19 mouse cellular contexts compared by ENCODE assay signal in the genomic region with DNA sequence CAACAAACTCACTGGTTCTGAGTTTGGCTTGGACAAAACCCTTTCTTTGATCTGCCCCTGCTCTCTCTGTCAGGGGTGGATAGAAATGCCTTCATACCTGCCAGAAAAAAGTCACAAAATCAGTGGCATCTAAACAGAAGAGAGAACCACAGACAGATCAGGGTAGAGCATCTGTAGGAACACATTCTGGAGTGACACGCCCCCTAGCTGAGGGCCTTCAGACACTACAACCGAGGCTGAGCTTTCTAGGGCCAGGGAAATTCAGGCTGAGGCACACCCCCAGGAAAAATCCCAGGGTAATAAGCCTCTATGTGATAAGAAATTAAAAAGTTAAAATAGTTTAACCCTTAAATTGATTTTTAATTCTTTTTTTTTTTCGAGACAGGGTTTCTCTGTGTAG. TPM values are rescaled to one million over a fixed set of nuclear protein-coding genes. Genes with fewer than 3 reads are reported as not detected.
DNase-seq lines count a peak whose midpoint lies in the region; ATAC-seq and TF ChIP-seq lines count a peak whose summit lies in the region.
"Had no signal": no experiment of that assay in that cellular context is flagged by ENCODE, and none has a peak within 500 bp of the region (broad histone marks: within the 10 kb centered on the region; RNA-seq: fewer than 3 reads in every experiment).

No protein-coding gene starts in this region.

- TF ChIP-seq CTCF in heart, postnatal 0 days (IDR thresholded peaks at IDR 0.05; ENCODE audit: low read depth) = peak; percentile 18; the same call in 1 of the 2 replicates
- TF ChIP-seq CTCF in liver, adult 2 months (IDR thresholded peaks at IDR 0.05; ENCODE audit: low read depth, low read length) = peak; percentile 23; the same call in 1 of the 2 replicates
- peak; percentile 61 for TF ChIP-seq CTCF in ES-Bruce4 (IDR thresholded peaks at IDR 0.05; ENCODE audit: low read depth, low read length)

- TF ChIP-seq EP300 in heart, postnatal 0 days (IDR thresholded peaks at IDR 0.05; ENCODE audit: low read depth) = no peak
- TF ChIP-seq EP300 in ES-Bruce4 (IDR thresholded peaks at IDR 0.05; ENCODE audit: insufficient read depth, low read depth, low read length) = no peak

- no peak overlapping the region for H3K4me3 ChIP-seq in heart, postnatal 0 days (ENCODE audit: low read depth, low read length)
- H3K4me3 ChIP-seq in liver, adult 2 months (ENCODE audit: insufficient read depth, low read depth, low read length) = no peak overlapping the region
- no peak overlapping the region for H3K4me3 ChIP-seq in ES-Bruce4 (ENCODE audit: low read depth, low read length)
- H3K4me3 ChIP-seq: forebrain, embryonic 10.5 days; heart, embryonic 15.5 days; lung, embryonic 15.5 days; midbrain, embryonic 12.5 days; neural tube, embryonic 13.5 days had no signal

- H3K4me2 ChIP-seq in heart, postnatal 0 days (ENCODE audit: low read depth, low read length) = no peak overlapping the region
- H3K4me2 ChIP-seq: heart, embryonic 15.5 days; lung, embryonic 15.5 days; midbrain, embryonic 12.5 days; neural tube, embryonic 13.5 days had no signal

- no peaks in the 10 kb centered on the region for H3K36me3 ChIP-seq in heart, postnatal 0 days (replicated peaks; ENCODE audit: control insufficient read depth, insufficient read depth, low read length)
- H3K36me3 ChIP-seq in liver, adult 2 months (ENCODE audit: control insufficient read depth, insufficient read depth, low read length) = no peaks in the 10 kb centered on the region
- H3K36me3 ChIP-seq in ES-Bruce4 (ENCODE audit: control insufficient read depth, insufficient read depth, low read length, poor library complexity, severe bottlenecking) = no peaks in the 10 kb centered on the region
- H3K36me3 ChIP-seq: forebrain, embryonic 10.5 days; heart, embryonic 15.5 days; lung, embryonic 15.5 days; midbrain, embryonic 12.5 days; neural tube, embryonic 13.5 days had no signal

- H3K27me3 ChIP-seq in heart, postnatal 0 days (ENCODE audit: control insufficient read depth, insufficient read depth, low read length) = no peaks in the 10 kb centered on the region
- H3K27me3 ChIP-seq in liver, adult 2 months (ENCODE audit: control insufficient read depth, insufficient read depth, low read length) = no peaks in the 10 kb centered on the region
- H3K27me3 ChIP-seq in ES-Bruce4 (ENCODE audit: control insufficient read depth, insufficient read depth, low read length, poor library complexity, severe bottlenecking) = no peaks in the 10 kb centered on the region
- H3K27me3 ChIP-seq: heart, embryonic 15.5 days; lung, embryonic 15.5 days; midbrain, embryonic 12.5 days; neural tube, embryonic 13.5 days had no signal

- no peak for DNase-seq in heart, postnatal 0 days (ENCODE audit: low spot score)
- DNase-seq in heart, postnatal 14 days = no peak
- DNase-seq in liver, adult 2 months (ENCODE audit: extremely low read depth, low read depth, low spot score) = no peak
- DNase-seq in liver = no peak
- peak; percentile 50 for DNase-seq in R1 (ENCODE audit: low read depth, low spot score)
- no peak for DNase-seq in frontal cortex, postnatal 10 days (ENCODE audit: low spot score in 2 of 2)
- DNase-seq: cerebellum, adult 9-10 months; gastrocnemius, postnatal 14 days; right cerebral cortex, adult 18-20 months; thymus, postnatal 25 days had no signal

- no peak for ATAC-seq in heart, postnatal 0 days (ENCODE audit: insufficient read depth, low read depth)

- no peaks in the 10 kb centered on the region for H3K79me2 ChIP-seq in liver, adult 2 months (ENCODE audit: control insufficient read depth, insufficient read depth, low read length)

- H3K4me1 ChIP-seq in heart, postnatal 0 days (ENCODE audit: control insufficient read depth, insufficient read depth) = no peaks in the 10 kb centered on the region
- no peaks in the 10 kb centered on the region for H3K4me1 ChIP-seq in liver, adult 2 months (ENCODE audit: control insufficient read depth, insufficient read depth, low read length)
- H3K4me1 ChIP-seq in ES-Bruce4 (ENCODE audit: control insufficient read depth, insufficient read depth, low read length) = peaks cover 20% of the 10 kb centered on the region

- WGBS in heart, postnatal 0 days = 48% methylated on average over 3 of the region's 3 CpGs
- 65% methylated on average over 3 of the region's 3 CpGs for WGBS in liver, adult 2 months

- intact Hi-C loops in heart, postnatal 14 days (cut with DNase I) = no loop called here

- no peak for TF ChIP-seq POLR2A in liver, adult 2 months (IDR thresholded peaks at IDR 0.05; ENCODE audit: extremely low read depth, insufficient read depth, low read length)
- no peak for TF ChIP-seq POLR2A in ES-Bruce4 (IDR thresholded peaks at IDR 0.05; ENCODE audit: insufficient read depth, low read length)

- no peak overlapping the region for H3K9ac ChIP-seq in heart, postnatal 0 days (replicated peaks; ENCODE audit: low read depth, low read length)
- no peak overlapping the region for H3K9ac ChIP-seq in liver, adult 2 months (ENCODE audit: low read depth, low read length)
- no peak overlapping the region for H3K9ac ChIP-seq in ES-Bruce4 (ENCODE audit: low read depth, poor library complexity, severe bottlenecking)
- H3K9ac ChIP-seq: heart, embryonic 15.5 days; lung, embryonic 15.5 days; midbrain, embryonic 12.5 days had no signal

- H3K9me3 ChIP-seq in heart, postnatal 0 days (replicated peaks; ENCODE audit: control insufficient read depth, low read length) = no peaks in the 10 kb centered on the region
- no peaks in the 10 kb centered on the region for H3K9me3 ChIP-seq in ES-Bruce4 (replicated peaks; ENCODE audit: control insufficient read depth, insufficient read depth, low read length, poor library complexity, severe bottlenecking)
- H3K9me3 ChIP-seq: forebrain, embryonic 10.5 days; heart, embryonic 15.5 days; lung, embryonic 15.5 days; midbrain, embryonic 12.5 days; neural tube, embryonic 13.5 days had no signal

- H3K27ac ChIP-seq in heart, postnatal 0 days (ENCODE audit: low read depth) = no peak overlapping the region
- H3K27ac ChIP-seq in liver, adult 2 months (replicated peaks; ENCODE audit: insufficient read depth, low read depth, low read length) = no peak overlapping the region
- H3K27ac ChIP-seq in ES-Bruce4 (ENCODE audit: insufficient read depth, low read length) = no peak overlapping the region
- H3K27ac ChIP-seq: forebrain, embryonic 10.5 days; heart, embryonic 15.5 days; lung, embryonic 15.5 days; midbrain, embryonic 12.5 days; neural tube, embryonic 13.5 days had no signal

RNA-seq across cellular contexts. Expression of a gene that starts 8.0 kb away (rescaled TPM):
- 0.39 TPM in 1 of 2 replicates, not detected in the other for total RNA-seq in heart, postnatal 0 days (2014; rRNA removed; ENCODE audit: low replicate concordance)
- 0.05 TPM in 1 of 2 replicates, not detected in the other for polyA plus RNA-seq in heart, postnatal 0 days (2015; fragmentation: Nextera tagmentation; extraction: Ambion mirVana)
- under 1 TPM; 0.22 TPM for total RNA-seq in heart, postnatal 14 days (2021)
- 0.07 and 0.18 TPM in 2 replicates for total RNA-seq in liver, adult 2 months (2014; rRNA removed)
- 0.12 and 0.22 TPM in 2 replicates for polyA plus RNA-seq in liver, adult 2 months (2012; rRNA removed)
- polyA plus RNA-seq in ES-Bruce4 (2011; ENCODE audit: insufficient read depth, insufficient read length, low read depth, missing spikeins) = 0.82 and 1.1 TPM in 2 replicates
- polyA plus RNA-seq: midbrain, embryonic 12.5 days had no signal

RNA-seq across cellular contexts. Expression of a gene that starts 24.7 kb away (rescaled TPM):
- 3.4 and 5.6 TPM in 2 replicates for total RNA-seq in heart, postnatal 0 days (2014; rRNA removed; ENCODE audit: low replicate concordance)
- polyA plus RNA-seq in heart, postnatal 0 days (2015; fragmentation: Nextera tagmentation; extraction: Ambion mirVana) = 1.1 and 1.5 TPM in 2 replicates
- total RNA-seq in heart, postnatal 14 days (2021) = 1 to 10 TPM; 2.7 to 3.9 TPM
- total RNA-seq in liver, adult 2 months (2014; rRNA removed) = 1.0 and 1.6 TPM in 2 replicates
- polyA plus RNA-seq in liver, adult 2 months (2012; rRNA removed) = 2.2 TPM in 2 replicates
- 16.9 and 17.0 TPM in 2 replicates for polyA plus RNA-seq in ES-Bruce4 (2011; ENCODE audit: insufficient read depth, insufficient read length, low read depth, missing spikeins)

RNA-seq across cellular contexts. Expression of a gene that starts 34.0 kb away (rescaled TPM):
- total RNA-seq in heart, postnatal 0 days (2014; rRNA removed; ENCODE audit: low replicate concordance) = 7.1 and 20.0 TPM in 2 replicates
- polyA plus RNA-seq in heart, postnatal 0 days (2015; fragmentation: Nextera tagmentation; extraction: Ambion mirVana) = 3.6 and 3.7 TPM in 2 replicates
- total RNA-seq in heart, postnatal 14 days (2021) = 1 to 10 TPM; 5.4 to 6.3 TPM
- 7.0 and 11.5 TPM in 2 replicates for total RNA-seq in liver, adult 2 months (2014; rRNA removed)
- polyA plus RNA-seq in liver, adult 2 months (2012; rRNA removed) = 8.2 and 11.0 TPM in 2 replicates
- 8.0 and 11.6 TPM in 2 replicates for polyA plus RNA-seq in ES-Bruce4 (2011; ENCODE audit: insufficient read depth, insufficient read length, low read depth, missing spikeins)

RNA-seq across cellular contexts. Expression of a gene that starts 45.9 kb away (rescaled TPM):
- total RNA-seq in heart, postnatal 0 days (2014; rRNA removed; ENCODE audit: low replicate concordance) = not detected in 2 replicates
- polyA plus RNA-seq in heart, postnatal 0 days (2015; fragmentation: Nextera tagmentation; extraction: Ambion mirVana) = not detected in 2 replicates
- total RNA-seq in heart, postnatal 14 days (2021) = not detected
- total RNA-seq in liver, adult 2 months (2014; rRNA removed) = not detected in 2 replicates
- polyA plus RNA-seq in liver, adult 2 months (2012; rRNA removed) = 0.04 and 0.12 TPM in 2 replicates
- polyA plus RNA-seq in ES-Bruce4 (2011; ENCODE audit: insufficient read depth, insufficient read length, low read depth, missing spikeins) = not detected in 2 replicates
- total RNA-seq: gastrocnemius, postnatal 14 days; heart, adult 8-10 months; layer of hippocampus, postnatal 25 days had no signal
- polyA plus RNA-seq: C2C12; forebrain, embryonic 10.5 days; heart, embryonic 15.5 days; midbrain, embryonic 12.5 days had no signal
